Mouse (Mus musculus) kidney, adult 18-20 months (tissue): ENCODE measurements around the gene Kcns1.

Experiments used
- DNase-seq: peaks from one replicate; pipeline ENCODE4 v3.0.0; 2021

Gene Kcns1

DNA sequence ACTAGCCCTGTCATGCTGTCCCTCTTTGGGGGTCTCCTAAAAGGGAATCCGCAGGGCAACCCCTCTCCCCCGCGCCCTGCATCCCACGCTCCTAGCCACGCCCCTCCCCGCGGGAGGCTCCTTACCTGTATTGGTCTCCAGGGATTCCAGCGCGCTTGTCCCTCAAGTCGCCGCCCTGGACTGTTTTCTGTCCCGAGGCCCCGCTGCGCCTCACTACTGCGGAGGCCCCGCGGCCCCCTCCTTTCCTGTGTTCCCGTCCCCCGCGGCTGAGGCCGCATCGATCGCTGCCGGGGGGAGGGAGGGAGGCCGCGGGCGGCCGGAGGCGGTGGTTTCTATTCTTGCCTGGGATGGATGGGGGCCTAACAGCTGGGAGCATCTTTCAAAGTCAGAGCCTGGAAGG lies at the start of gene Kcns1:
Gene Kcns1 (minus strand): TSS at position 212 of the 400 bp plus-strand sequence.
- DNase-seq: no peak

DNA sequence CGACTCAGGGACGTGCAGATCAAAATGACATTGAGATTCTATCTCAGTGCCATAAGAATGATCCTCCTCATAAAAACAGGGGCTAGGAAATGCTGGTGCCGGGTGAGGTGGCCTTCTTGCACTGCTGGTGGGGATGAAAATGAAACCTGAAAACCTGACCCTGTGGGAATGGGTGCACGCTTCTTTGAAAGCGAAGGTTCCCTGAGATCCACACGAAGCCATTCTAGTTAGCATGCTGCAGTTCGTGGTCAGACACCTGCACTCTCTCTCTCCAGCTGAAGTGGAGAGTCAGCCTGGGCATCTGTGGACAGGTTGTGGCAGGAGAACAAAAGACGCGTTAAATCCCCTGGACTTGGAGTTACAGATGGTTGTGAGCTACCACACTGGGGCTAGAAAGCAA lies 48.4 kb upstream of the Kcns1 start:
- no peak for DNase-seq

DNA sequence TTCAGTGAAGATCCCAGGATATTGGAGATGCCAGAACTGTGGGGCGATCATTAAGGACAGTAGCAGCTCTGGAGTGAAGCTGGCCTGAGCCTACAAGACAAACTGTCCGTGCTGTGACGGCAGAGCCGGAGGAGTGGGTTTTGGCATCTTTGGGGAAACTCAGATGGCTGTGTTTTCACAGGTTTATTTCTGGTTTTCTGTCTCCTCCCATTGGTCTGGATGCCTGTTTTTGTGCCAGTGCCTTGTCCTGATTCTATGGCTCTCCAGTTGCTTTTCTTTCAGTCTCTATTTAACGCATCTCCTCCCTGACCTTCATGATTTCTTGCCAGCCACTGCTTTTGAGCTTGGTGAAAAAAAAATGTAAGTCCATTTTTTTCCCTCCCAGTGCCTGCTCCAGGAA lies 41.8 kb upstream of the Kcns1 start:
- no peak for DNase-seq

DNA sequence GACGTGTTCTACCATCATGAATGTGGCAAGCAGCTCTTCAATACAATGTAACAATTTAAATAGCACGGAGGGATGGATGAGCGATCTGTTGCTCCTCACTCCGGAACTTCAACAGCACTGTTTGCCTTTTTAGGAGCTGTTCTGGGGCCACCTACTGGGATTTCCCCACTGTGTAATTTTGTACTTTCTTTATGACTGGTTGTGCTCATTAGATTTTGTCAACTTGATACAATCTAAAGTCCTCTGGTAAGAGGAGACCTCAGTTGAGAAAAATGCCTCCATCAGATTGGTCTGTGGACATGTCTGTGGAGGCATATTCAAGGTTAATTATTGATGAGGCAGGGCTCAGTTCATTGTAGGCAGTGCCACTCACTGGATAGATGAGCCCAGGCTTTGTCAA lies 40.0 kb upstream of the Kcns1 start:
- no peak for DNase-seq

DNA sequence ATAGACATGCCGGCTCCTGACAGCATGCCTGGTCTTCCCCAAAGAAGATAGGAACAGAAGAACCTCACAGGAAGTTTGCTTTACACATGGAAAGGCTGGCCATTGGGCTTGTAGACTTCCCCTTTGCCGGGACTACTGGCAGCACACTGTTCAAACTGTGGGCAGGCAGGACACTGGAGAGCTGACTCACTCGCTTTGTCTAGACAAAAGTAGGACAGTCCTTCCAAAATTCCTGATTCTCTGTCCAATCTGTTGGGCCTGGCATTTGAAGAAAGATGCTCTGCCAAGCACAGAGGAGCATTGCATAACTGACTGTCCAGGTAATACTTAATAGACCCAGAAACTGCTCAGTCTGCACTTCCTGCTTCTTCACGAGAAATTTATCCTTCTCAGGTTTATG lies 35.8 kb upstream of the Kcns1 start:
- DNase-seq: no peak

DNA sequence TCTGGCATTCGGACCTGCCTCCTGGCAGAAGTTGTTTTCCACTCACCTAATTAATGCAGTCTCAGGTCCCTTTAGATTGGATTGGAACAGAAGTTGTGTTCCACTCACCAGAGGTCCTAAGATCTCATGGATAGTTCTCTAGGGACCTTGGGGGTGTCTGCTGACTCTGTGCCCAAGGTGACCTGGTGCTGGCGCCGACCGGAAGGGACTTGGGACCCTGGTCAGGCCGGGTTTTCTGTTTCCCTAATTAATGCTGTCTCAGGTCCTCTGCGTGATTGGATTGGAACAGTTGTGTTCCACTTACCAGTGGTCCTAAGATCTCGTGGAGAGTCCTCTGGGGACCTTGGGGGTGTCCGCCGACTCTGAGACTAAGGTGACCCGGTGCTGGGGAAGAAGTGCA lies 35.1 kb upstream of the Kcns1 start:
- peak; percentile 42 for DNase-seq

DNA sequence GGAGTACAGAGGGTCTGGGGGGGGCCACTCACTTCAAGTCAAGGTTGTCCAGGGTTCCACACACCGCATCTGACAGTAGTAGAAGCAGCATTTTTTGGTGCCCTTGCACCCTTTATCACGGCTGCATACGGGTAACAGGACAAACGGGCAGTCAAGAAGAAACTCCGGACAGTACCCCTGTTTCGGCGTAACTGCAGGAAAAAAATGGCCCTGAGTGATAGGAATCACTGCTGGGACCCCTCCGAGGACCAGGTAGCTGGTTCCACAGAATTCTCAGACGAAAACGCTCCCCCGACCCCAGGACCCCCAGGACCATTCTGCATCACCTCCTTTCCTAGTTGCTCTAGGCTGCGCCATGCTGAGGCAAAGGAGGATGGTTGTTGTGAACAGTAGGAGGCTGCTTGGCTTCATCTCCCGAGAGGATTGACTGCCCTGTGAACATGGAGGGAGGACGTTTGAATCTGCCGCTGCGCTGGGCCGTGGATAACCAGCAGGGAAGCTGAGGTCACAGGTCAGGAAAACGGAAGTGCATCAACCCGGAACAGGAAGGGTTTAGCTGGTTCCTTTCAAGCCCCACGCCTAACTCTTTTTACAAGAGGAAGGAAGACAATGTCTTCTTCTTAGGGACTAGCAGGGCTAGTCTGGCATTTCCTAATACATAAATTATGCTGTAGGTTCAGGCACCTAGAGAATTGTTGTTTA lies 28.9 kb upstream of the Kcns1 start, which contains the start of gene Wfdc15a:
Gene Wfdc15a (minus strand): TSS at position 505 of the 702 bp plus-strand sequence.
- no peak for DNase-seq

DNA sequence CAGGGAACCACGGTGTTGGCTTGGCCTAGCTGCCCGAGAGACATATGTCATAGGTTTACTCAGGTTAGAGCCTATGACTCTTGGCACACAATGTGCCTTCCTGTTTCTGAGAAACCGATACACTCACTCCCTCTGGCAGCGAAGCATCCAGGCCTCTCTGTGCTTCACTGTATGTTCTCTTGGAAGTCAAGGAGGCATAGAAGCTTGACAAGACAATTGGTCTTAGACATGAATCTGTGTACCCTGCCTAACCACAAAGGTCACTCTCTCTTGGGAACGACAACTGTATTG lies 25.7 kb upstream of the Kcns1 start:
- no peak for DNase-seq

DNA sequence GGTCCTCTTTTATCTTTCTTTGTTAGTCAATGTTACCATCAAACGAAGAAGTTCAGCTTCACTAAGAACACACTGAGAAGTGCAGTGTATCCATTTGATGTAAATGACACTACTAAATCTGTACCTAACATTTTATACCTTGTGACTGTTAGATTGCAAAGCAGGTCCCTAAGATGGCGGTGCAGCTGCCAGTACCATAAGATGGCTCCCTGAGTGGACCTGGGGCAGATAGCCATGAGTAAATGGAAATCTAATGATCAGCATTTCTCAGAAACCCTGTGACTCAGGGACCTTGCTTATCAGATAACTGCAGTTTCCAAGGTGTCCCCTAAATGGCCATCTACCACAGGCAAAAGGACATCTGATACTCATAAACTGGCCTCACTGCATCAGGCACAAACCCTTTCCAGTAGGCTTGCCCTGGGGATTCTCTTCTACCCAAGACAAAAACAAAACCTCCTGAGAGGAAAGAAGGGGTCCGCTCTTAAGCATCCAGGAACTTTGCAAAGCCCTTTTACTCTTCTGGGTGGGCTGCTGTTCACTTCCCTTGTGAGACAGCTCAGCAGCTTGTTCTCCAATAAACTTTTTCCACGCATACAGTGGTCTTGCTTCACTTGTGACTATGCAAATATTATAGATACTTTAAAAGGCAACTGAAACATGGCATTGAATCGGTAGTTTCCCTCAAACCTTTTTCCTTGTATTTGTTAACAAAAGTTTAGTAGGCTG lies 25.2 kb upstream of the Kcns1 start:
- no peak for DNase-seq

DNA sequence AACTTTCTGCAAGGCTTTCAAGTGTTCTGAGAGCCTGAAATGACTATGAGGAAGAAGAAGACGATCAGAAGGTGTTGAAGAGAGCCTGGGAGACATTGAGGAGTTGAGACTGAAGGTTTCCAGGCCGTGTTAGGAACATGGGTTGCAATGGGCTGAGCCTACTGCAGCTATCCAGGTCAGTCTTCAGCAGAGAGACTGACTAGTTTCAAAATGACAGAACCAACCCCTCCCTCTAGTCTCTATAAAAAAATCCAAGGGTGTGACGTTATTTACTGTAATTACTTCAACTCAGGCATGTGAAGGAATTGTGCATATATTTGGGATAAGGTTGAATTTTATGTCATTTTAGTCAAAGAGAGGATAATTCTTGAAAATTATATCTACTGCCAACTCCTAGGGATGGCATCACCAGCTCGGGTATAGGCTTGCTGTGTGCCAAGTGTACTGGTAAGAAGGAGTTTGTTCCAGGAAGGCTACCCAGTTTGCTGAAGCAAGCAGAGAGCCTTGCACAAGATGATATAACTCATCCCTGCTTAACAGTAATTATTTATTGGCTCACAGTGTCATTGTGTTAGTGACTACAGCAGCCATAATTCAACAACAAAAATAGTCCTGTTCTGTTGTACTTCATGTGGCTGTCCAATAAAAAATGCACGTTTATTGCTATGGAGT lies 24.2 kb upstream of the Kcns1 start:
- no peak for DNase-seq

DNA sequence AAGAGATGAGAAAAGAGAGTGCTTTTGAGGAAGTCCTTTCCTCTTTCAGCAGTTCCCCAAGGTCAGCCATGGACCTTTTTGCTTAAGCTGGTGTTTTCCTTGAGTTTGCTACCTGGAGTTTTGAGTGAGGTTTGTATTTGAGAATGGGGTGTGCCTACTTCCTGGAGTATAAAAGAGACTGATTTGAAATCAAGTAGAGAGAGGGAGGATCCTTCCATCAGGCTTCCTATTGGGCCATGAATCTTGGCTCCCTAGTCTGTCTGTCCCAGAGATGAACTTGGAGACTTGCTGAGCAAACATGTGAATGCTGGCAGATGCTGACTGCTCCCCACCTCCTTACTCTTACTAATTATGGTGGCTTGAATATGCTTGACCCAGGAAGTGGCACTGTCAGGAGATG lies 21.4 kb upstream of the Kcns1 start:
- DNase-seq: no peak

DNA sequence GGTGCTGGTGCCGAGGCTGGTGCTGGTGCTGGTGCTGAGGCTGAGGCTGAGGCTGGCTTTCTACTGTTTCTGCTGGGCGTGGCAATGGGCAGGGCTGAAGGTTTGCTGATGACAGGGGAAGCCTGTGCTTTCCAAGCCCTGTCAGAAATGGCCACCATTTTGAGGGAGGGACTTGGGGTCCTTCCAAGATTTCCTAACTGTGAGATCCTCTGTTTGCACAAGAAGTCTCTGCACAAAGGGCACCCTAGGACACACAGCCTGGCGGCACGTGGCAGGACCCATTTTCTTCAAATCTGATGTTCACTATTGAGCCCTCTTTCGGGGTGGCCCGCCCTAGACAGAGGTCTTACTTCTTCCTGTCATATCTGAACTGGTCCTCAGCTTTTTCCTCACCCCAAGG lies 19.7 kb upstream of the Kcns1 start, which contains the start of gene Wfdc12:
Gene Wfdc12 (minus strand): TSS at position 33 of the 400 bp plus-strand sequence.
- DNase-seq: no peak

DNA sequence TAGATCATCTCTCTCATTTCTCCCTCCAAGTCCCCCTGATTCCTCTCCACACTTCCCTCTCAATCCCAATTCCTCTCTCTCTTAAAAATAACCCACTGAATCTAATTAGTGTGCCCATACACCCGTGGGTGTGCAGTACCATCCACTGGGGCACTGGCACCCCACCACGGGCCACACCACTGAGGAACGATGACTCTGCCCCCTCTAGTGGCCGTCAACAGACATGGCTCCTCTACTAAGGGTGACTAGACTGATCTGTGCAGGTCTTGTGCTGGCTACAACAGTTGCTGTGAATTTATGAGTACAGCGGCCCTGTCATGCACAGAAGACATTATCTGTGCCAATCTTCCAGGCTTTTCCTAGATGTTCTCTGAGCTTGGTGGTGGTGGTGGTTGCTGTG lies 17.8 kb upstream of the Kcns1 start:
- no peak for DNase-seq

DNA sequence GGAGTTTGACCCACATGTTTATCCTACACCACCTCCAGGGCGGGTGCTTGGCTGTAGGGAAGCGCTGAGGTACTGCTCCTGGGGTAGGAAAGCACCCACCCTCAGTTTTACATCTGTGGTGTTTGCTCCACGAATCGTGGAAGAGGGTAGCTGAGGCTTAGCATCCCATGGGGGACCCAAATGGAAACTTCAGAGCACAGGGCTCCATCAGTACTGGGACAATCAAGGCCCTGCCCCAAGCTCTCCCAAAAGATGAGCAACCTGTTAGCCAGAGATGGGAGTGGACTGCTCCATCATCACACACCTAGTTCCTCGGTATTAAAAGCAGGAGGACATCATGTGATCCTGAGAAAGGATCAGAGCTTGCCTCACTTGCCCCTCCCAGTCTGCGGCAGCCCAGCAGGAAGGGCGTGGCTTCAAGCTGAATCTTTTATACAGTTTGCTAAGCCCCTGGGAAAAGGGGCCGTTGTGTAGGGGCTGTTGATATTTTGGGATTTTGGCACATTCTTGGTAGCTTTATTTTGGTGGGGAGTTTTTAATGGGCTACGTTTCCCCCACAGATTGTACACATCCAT lies 13.3 kb upstream of the Kcns1 start:
- DNase-seq: no peak

DNA sequence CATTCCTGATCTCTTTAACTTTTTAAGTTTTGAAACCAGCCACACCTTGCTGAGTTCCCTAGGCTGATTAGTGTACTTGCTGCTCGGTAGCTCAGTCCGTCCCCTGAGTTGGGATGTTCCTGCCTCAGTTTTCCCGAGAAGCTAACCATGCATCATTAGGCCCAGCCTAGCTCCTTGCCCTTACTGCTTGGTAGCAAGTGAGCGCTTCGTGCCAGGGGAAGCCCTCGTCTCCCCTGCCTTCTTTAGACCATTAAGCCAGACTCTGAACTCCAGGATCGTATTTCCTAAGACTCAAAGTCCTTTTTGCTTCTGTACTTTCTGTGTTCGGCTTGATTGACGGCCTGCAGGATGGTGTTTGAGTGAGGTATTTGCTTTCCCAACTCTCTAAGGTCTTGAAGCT lies 12.4 kb upstream of the Kcns1 start:
- no peak for DNase-seq

DNA sequence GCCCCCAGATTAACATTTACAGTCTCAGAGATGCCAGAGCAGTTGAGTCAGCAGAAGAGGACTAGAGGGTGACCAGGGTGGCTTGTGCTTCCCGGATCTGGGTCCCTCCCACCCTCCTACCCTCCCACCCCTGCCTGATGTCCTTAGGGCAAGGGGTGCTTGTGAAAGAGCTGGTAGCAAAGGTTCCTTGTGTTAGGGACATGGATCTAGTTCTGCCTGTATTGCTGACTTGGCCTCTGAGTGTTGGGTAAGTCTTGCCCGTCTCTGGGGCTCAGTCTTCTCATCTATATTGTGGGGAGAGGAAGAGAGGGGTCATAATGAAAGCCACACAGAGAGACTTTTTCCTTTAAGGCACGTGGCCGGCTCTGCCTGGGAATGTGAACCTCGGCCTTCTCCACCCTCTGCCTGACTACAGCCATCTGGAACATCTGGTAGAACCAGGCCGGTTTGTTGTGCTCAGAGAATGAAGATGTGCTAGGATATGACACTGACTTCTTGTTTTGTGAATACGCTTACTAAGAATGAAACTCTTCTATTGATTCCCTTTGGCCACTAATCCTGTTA lies 11.9 kb upstream of the Kcns1 start, which contains the start of gene Wfdc5:
Gene Wfdc5 (minus strand): TSS at position 51 of the 564 bp plus-strand sequence.
- DNase-seq: no peak

DNA sequence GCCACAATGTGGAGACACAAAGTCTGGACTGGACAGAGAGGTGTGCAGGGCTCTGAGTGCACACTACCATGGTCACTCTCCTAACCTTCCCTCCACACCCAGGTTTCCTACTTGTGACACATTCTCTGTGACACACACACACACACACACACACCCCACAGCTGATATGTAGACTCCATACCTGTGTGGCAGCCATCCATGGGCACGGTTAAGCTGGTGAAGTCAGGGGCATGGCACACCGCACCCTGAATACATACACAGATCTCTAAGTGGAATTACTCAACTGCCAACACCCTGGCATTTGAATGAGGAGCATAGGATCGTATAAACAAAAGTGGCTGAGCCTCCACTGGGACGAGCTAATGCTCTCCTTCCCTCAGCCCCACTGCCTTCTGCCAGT lies 9.9 kb upstream of the Kcns1 start:
- DNase-seq: no peak

DNA sequence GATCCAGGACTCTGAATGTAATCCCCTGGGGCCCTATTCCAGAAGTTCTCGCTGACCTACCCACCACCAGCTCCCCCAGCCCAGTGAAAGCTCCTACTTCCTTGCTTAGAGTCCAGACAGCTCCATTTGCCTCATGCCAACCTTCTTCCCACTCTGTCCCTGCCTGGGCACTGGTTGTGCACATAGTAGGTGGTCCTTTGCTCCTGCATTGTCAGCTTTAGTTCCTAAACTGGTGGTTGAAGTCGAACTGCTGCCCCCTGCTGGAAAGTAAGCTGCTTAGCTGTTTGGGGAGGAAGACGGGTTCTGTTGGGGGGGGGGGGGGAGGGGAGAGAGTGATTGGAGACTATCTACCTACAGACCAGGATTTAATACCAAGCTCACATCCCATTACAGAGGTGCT lies 9.2 kb upstream of the Kcns1 start:
- DNase-seq: no peak

DNA sequence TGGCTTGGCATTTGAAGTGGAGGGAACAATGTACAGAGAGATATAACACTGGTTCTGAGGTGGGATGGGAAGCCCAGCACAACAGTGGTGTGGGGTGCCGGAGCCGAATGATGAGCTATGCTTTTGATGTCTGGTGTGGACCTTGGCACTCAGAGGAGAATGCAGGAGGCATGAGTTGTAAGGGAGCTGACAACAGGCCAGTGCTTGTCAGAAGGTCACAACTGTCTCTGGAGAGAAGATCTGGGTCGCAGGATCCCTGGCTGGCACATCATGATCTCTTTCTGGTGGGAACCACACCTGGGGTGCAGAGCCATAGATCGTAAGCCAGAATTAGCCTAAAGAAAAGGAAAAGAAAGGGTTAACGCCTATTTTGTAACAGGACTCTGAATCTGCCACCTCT lies 6.9 kb upstream of the Kcns1 start:
- no peak for DNase-seq

DNA sequence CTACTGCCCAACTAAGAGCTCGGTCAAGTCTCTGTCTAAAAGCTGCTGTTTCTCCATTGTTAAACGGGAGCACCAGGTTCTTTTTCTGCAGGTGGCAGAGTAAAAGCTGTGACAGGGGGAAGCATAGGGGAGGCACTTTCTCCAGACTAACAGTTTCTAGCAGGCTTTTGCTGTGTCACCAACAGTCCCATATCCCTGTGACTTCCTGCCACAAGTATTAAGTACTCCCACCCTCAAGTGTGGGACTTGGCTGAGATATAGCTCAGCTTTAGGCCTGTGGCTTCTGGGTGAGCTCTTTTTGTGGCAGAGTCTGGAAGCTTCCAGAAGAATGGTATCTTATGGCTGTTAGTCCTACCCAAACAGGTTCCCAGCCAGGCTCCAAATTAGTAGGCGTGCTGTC lies 4.9 kb upstream of the Kcns1 start:
- no peak for DNase-seq

DNA sequence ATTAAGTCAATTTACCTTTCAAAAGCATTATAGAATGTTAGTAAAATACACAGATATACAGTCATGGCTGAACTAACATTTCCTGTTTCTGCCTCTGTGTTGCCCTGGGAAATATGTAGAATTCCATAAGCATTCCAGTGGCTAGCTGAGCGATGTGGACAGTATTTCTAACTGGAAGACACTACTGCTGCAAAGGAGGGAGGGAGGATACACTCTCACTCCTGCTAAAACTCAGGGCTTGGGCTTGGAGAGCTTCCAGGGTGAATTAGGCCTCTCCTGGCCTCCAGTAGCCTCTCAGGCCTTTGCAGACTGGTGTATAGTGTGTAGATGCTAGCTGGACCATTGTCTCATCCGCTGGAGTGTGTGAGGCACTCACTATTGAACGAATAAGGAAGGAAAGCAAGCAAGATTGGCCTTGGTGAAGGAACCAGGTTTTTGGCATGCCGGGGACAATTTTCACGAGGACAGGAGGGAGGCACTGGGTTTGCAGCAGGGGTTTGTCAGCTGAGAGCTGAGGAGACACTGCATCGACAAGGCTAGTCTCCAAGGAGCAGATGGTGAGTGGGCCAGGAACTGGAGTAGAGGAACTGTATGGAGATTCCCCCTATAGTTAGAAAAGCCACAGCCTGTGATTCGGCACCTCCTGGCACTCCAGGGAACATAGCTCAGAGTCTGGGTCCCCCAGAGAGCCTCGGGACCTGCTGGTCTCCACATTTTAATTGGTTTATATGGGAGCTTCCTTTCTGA lies 3.9 kb upstream of the Kcns1 start:
- DNase-seq: no peak

DNA sequence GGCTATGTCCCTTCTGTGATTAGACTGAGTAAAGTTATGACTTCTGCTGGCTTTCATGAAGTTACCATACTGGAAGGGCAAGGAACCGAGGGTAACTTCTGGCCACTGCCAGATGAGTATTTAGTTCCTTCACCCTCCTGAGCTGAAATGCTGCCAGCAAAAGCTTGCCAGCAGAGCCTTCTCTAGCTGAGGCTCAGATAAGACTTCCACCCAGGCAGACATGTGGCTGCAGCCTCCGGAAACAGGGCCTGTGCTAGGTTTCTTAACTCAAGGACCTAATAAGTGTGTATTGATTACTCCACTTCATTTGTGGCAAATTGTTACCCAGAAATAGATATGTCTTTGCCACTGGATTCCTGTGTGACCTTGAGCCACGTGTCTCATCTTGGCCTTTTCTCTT lies 2.5 kb upstream of the Kcns1 start:
- DNase-seq: no peak

DNA sequence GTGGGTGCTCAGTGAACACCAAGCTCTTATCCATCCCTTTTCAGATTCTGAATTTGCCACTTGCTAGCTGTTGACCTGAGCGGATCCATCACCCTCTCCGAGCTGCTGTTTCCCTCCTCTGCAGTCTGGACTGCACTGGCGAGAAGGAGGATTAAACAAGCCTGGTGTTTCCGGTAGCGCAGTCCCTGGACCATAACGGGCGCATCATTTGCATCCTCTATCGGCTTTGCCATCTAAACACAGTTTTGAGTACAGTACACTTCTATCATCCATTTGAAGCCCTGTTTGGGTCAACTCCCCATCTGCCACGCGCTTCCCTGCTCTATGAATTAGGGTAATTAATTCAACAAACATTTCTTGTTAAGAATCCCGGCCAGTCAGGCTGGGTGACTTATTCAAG lies 587 bp downstream of the Kcns1 start:
- DNase-seq: no peak
